Mouse (Mus musculus) testis, adult 2 months (tissue): Measurements from ENCODE around the gene Galc. TPM values are rescaled to one million over a fixed set of nuclear protein-coding genes. Genes with fewer than 3 reads are reported as not detected.

ENCODE experiments used
- H3K27ac ChIP-seq: fragments of 200-500 bp; 2 replicates; pipeline ENCODE4 v1.5.1; 2012; ENCODE audit warnings: low read depth, low read length; ENCODE audit not compliant: control insufficient read depth, insufficient read depth
- H3K27me3 ChIP-seq: fragments of 200-500 bp; 2 replicates; pipeline ENCODE4 v1.6.1; 2012; ENCODE audit warnings: mild to moderate bottlenecking, low read length, moderate library complexity; ENCODE audit not compliant: control insufficient read depth, insufficient read depth
- H3K36me3 ChIP-seq: fragments of 200-500 bp; 2 replicates; pipeline ENCODE4 v1.6.1; 2012; ENCODE audit warnings: mild to moderate bottlenecking, low read length; ENCODE audit not compliant: control insufficient read depth, insufficient read depth
- H3K4me1 ChIP-seq: fragments of 200-500 bp; 2 replicates; pipeline ENCODE4 v1.6.1; 2012; ENCODE audit warnings: low read length; ENCODE audit not compliant: control insufficient read depth, insufficient read depth
- H3K4me3 ChIP-seq: fragments of 200-500 bp; 2 replicates; pipeline ENCODE4 v1.5.1; 2012; ENCODE audit warnings: low read depth, mild to moderate bottlenecking, low read length, moderate library complexity, mixed read lengths; ENCODE audit not compliant: control insufficient read depth
- CTCF ChIP-seq: fragments of 200-500 bp; IDR thresholded peaks from 2 replicates; pipeline ENCODE4 v1.5.1; 2012; ENCODE audit warnings: low read depth, mild to moderate bottlenecking, inconsistent platforms, low read length, moderate library complexity; ENCODE audit not compliant: control insufficient read depth, insufficient read depth, insufficient replicate concordance
- POLR2A ChIP-seq: fragments of 200-500 bp; IDR thresholded peaks from 2 replicates; pipeline ENCODE4 v1.6.1; 2012; ENCODE audit warnings: low read depth, mild to moderate bottlenecking, inconsistent platforms, low read length, moderate library complexity; ENCODE audit not compliant: control insufficient read depth
- polyA plus RNA-seq: library from polyadenylated mRNA; depleted of rRNA; stranded (reverse); fragments of >200 nt; gene quantifications from 2 replicates; pipeline ENCODE4 v1.2.3, GENCODE M21; 2012; rRNA removed

The Galc gene
- polyA plus RNA-seq, 1 experiment = 38.2 TPM

DNA sequence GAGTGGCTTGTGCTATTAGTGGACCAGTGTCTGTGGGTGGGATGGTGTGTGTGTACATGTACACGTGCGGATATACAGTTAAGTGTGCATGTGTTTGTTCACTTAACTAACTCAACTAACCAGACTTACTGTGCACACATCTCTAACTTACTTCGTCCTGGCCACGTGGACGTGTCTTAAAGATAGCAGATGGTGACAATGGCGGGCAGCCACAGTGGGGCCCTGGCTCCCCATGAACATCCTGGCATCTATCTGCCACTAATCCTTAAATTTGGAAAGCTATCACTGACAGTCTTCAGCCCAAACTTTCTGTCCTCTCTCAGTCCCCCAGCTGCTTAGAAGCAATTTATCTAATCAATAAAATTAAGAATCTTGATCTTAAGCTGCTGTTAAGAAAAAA lies 78.5 kb downstream of the Galc start:
- no peaks in the 10 kb centered on the region for H3K36me3 ChIP-seq
- no peak for TF ChIP-seq POLR2A
- TF ChIP-seq CTCF = no peak
- H3K27ac ChIP-seq = no peak overlapping the region
- H3K4me3 ChIP-seq = no peak overlapping the region
- H3K27me3 ChIP-seq = no peaks in the 10 kb centered on the region
- peaks cover 4% of the 10 kb centered on the region for H3K4me1 ChIP-seq

DNA sequence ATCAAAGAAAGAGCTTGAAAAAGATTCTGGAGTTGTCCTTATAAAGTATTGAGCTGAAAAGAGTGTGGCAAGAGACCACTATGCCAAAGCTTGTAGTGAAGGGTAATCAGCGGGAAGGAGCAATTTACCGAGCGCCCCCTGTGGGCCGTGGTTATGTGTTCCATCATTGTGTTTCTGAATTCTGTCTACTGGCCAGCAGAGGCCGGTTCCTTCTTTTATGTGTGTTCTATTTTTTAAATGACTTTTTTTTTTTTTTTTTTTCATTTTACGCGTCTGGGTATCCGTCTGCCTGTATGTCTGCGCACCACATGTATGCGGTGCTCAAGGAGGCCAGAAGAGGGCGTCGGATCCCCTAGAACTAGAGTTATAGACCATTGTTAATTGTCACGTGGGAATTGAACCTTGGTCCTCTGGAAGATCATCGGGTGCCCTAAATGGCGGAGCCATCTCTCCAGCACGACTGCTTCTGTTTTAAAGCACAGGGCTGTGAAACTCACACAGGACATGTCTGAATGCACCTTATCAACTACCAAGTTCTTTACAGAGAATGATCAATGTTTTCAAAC lies 78.9 kb downstream of the Galc start:
- Histone ChIP-seq H3K36me3 (no peaks in the 10 kb centered on the region), H3K27me3 (no peaks in the 10 kb centered on the region), H3K4me1 (peaks cover 4% of the 10 kb centered on the region), H3K27ac (no peak overlapping the region), H3K4me3 (no peak overlapping the region)
- TF ChIP-seq POLR2A = no peak
- no peak for TF ChIP-seq CTCF

DNA sequence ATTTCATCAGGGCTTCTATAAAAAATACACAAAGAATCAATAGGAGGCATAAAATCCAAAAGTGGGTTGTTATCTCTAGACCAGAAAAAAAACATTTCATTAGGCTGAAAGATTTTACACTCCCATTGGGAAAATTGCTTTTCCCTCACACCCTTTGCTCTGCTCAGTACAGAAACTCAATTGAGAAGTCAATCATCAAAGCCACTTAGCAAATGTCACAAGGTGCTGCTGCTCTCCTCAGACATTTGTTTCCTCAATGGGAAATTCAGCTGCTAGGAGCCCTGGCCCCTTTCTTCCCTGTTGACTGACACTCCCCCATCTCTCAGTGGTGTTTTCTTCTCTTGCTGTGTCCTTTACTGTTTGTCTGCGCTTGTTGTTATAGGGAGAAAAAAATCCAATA lies 79.8 kb downstream of the Galc start:
- Histone ChIP-seq H3K4me1 (peaks cover 4% of the 10 kb centered on the region), H3K27ac (no peak overlapping the region), H3K4me3 (peak overlapping the region; percentile 5; the same call in 1 of the 2 replicates), H3K36me3 (no peaks in the 10 kb centered on the region), H3K27me3 (no peaks in the 10 kb centered on the region)
- no peak for TF ChIP-seq CTCF
- TF ChIP-seq POLR2A = no peak

DNA sequence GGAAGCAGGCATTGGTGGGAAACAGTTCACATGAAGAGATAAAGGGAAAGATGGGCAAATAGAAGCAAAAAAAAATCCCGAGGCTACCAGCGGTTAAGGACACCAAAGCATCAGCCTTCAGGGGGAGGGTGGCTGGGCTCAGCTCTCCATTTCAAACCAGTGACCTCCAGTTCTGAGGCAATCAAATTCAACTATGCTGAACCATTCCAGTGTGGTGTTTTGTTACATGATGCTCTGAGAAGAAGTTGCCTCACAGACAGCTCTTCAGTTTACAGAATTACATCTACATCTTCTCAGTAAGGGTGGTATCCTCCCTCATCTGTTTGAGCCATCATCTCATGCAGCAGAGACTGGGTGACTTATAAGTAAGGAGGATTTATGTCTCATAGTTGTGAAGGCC lies 82.6 kb downstream of the Galc start:
- Histone ChIP-seq H3K36me3 (no peaks in the 10 kb centered on the region), H3K27ac (no peak overlapping the region), H3K27me3 (no peaks in the 10 kb centered on the region), H3K4me3 (no peak overlapping the region), H3K4me1 (peaks cover 4% of the 10 kb centered on the region)
- no peak for TF ChIP-seq CTCF
- TF ChIP-seq POLR2A = no peak

DNA sequence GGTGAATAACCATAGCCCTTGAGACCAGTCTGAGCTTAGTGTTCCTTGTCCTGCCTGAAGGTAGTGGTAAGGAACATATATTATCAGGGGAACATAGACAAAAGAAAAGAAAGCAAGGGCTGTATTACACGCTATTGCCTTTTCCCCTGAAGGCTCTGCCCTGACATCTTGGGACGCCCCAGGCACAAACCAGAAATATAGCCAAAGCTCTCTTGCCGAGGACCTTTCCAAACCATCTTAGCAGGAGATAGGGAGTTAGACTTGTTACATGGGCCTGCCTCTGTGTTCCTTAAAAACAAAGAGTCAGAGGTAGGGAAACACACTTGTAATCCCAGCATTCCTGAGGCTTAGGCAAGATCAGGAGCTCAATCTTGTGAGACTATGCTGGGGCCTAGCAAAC lies 97.4 kb downstream of the Galc start:
- Histone ChIP-seq H3K27me3 (no peaks in the 10 kb centered on the region), H3K27ac (no peak overlapping the region), H3K4me1 (no peaks in the 10 kb centered on the region), H3K4me3 (no peak overlapping the region), H3K36me3 (no peaks in the 10 kb centered on the region)
- TF ChIP-seq POLR2A (no peak), CTCF (no peak)

DNA sequence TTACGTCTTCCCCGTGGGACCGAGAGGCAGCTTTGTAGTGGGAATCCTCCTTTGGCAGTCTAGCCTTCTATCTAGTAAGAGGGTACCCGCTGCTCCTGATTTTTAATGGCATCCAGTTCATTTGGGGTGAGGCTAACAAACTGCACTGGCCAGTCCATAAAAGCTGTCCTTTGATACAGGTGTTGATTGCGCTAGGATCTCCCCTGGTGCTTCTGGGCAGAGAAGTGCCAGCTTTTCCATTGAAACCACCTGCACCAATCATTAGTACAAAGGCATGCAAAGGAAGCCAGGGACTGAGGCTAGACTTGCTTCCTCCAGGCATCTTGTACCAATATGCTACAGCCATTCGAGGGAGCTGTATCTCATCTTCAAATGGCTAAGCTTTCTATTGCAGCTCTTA lies 98.4 kb downstream of the Galc start:
- no peak overlapping the region for H3K27ac ChIP-seq
- TF ChIP-seq POLR2A (no peak), CTCF (no peak)
- H3K27me3 ChIP-seq = no peaks in the 10 kb centered on the region
- H3K4me1 ChIP-seq = no peaks in the 10 kb centered on the region
- H3K36me3 ChIP-seq = no peaks in the 10 kb centered on the region
- no peak overlapping the region for H3K4me3 ChIP-seq

Other genes starting within 250 kb of the Galc start
- 1.4 TPM in 2 replicates for gene Gpr65, start 9.2 kb upstream of the Galc start, polyA plus RNA-seq